Mouse (Mus musculus) Patski (cell line): ENCODE results near the gene Sdc3. TPM values are rescaled to one million over a fixed set of nuclear protein-coding genes. Genes with fewer than 3 reads are reported as not detected.

Experiments used
- ATAC-seq: fragments of 100-300 bp; one replicate; pipeline ENCODE4 v1.8.0; 2021
- CTCF ChIA-PET: fragments of 350-600 bp; sonication (Branson Sonifier 250); formaldehyde crosslinking; loops from one replicate; lab custom pipeline; 2022; ENCODE audit warnings: inconsistent platforms; lab: Charles Lee
- POLR2A ChIA-PET: fragments of 350-600 bp; sonication (Branson Sonifier 250); formaldehyde crosslinking; loops from one replicate; lab custom pipeline; 2022; ENCODE audit warnings: antibody characterized with exemption, inconsistent platforms; lab: Charles Lee
- DNase-seq: peaks from one replicate; pipeline ENCODE4 v3.0.0-alpha.2; 2011; ENCODE audit warnings: low read depth, low spot score
- H3K27me3 ChIP-seq: fragments of 371-371 bp; one replicate; pipeline ENCODE4 v1.5.1; 2021
- CTCF ChIP-seq: fragments of 100-300 bp; IDR thresholded peaks from one replicate; pipeline ENCODE4 v1.5.1; 2021
- in situ Hi-C: fragments of 300-500 bp; cut with MboI; formaldehyde crosslinking; loops from 3 replicates; pipeline ENCODE4 v1.11.1; 2018; ENCODE audit warnings: low pct_unique_long_range_greater_than_20kb, mixed read lengths
- polyA plus RNA-seq: library from polyadenylated mRNA; unstranded; gene quantifications from one replicate; pipeline ENCODE4 v1.2.3, GENCODE M21; 2021

Sdc3 gene
- polyA plus RNA-seq, 1 experiment from 2014 or later: 39.8 TPM

DNA sequence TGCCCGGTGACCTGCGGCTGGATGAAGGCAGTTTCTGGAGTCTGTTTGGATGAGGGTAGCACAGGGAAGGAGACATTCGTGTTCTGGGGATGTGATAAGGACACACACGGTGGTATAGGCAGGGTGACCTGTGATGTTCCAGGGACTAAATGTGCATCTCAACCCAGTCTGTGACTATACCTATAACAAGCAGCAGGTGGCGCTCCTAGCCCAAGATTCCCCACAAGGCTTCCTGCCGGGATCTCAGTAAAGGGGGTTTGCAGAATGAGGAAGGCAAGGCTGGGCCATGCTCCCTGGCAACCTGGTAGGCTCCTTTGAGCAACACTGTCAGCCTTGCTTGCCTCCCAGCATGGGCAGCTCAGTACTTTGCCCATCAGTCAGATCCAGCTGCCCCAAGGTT, 2.2 kb upstream of the Sdc3 start:
- ChIA-PET POLR2A (interaction anchor here (0.8 to 1.4 kb wide), 3 partner anchors 72 to 103 kb away, joined by 3 to 4 read pairs (median 3); no protein-coding TSS in a partner anchor), CTCF (interaction anchor here (1.1 to 5.1 kb wide), 8 partner anchors 13 to 102 kb away, joined by 3 to 39 read pairs (median 3); no protein-coding TSS in a partner anchor)
- in situ Hi-C loops: loop anchor here (25.0 kb wide), 1 partner anchor 1047 kb away; the partner anchor contains the start of genes Mecr and Ptpru

GRCm38 (mm10) chr4:130791811-130792375, 444 bp upstream of the Sdc3 start:
- POLR2A ChIA-PET: interaction anchor here (0.6 to 1.4 kb wide), 5 partner anchors 22 to 101 kb away, joined by 4 to 5 read pairs (median 4); no protein-coding TSS in a partner anchor
- in situ Hi-C loops: loop anchor here (25.0 kb wide), 1 partner anchor 1045 kb away; the partner anchor contains the start of genes Mecr and Ptpru
- TF ChIP-seq CTCF: no peak
- CTCF ChIA-PET: interaction anchor here (1.1 to 5.1 kb wide), 4 partner anchors 9 to 100 kb away, joined by 4 to 39 read pairs (median 14); no protein-coding TSS in a partner anchor
- DNase-seq (no peak), ATAC-seq (no peak)
- no peaks in the 10 kb centered on the region for H3K27me3 ChIP-seq

More for the DNA sequence above, 2.2 kb upstream of the Sdc3 start:
- no peak for TF ChIP-seq CTCF
- no peaks in the 10 kb centered on the region for H3K27me3 ChIP-seq
- DNase-seq (no peak), ATAC-seq (no peak)

- H3K27me3 ChIP-seq: no peaks in the 10 kb centered on the region
- CTCF ChIA-PET: interaction anchor here (1.2 to 1.4 kb wide), 2 partner anchors 81 to 100 kb away, joined by 3 to 4 read pairs; no protein-coding TSS in a partner anchor
- DNase-seq: no peak
- no peak for ATAC-seq
- POLR2A ChIA-PET: no interaction called here
- TF ChIP-seq CTCF: no peak
- in situ Hi-C loops: loop anchor here (25.0 kb wide), 1 partner anchor 1044 kb away; the partner anchor contains the start of genes Mecr and Ptpru
Observed at GRCm38 (mm10) chr4:130793180-130793501, 804 bp downstream of the Sdc3 start.

DNA sequence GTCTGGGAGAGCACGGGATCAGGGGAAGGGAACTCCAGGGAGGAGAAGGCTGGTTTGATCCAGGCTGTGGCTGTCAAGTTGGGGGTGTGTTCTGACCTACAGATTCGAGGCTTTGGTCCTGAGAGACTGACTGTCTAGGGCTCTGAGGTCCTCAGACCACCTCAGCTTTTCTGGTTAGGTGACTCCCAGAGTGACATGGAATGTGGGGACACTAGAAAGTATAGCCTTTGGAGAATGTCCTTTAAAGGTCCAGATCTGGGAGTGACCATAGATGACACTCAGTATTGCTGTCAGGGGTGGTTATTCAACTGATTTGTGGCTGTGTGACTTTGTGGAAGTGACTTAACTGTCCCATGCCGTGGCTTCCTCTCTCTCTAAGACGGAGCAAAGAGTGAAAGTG, 2.4 kb downstream of the Sdc3 start:
- H3K27me3 ChIP-seq: no peaks in the 10 kb centered on the region
- in situ Hi-C loops: loop anchor here (5.0 to 25.0 kb wide), 2 partner anchors 38 to 1043 kb away; partner anchors contain the start of genes Mecr and Ptpru
- POLR2A ChIA-PET: no interaction called here
- no peak for TF ChIP-seq CTCF
- CTCF ChIA-PET: interaction anchor here (1.1 kb wide), 1 partner anchor 84 kb away, joined by 3 read pairs; no protein-coding TSS in a partner anchor
- ATAC-seq: no peak
- no peak for DNase-seq

- in situ Hi-C loops: loop anchor here (5.0 to 25.0 kb wide), 2 partner anchors 36 to 1041 kb away; partner anchors contain the start of genes Mecr and Ptpru
- TF ChIP-seq CTCF: no peak
- POLR2A ChIA-PET: interaction anchor here (0.8 kb wide), 1 partner anchor 79 kb away, joined by 4 read pairs; no protein-coding TSS in a partner anchor
- no peak for DNase-seq
- CTCF ChIA-PET: interaction anchor here (1.0 to 1.1 kb wide), 2 partner anchors 11 to 82 kb away, joined by 3 read pairs; no protein-coding TSS in a partner anchor
- H3K27me3 ChIP-seq: no peaks in the 10 kb centered on the region
- no peak for ATAC-seq
Observed at GRCm38 (mm10) chr4:130795970-130796369, 3.6 kb downstream of the Sdc3 start.

DNA sequence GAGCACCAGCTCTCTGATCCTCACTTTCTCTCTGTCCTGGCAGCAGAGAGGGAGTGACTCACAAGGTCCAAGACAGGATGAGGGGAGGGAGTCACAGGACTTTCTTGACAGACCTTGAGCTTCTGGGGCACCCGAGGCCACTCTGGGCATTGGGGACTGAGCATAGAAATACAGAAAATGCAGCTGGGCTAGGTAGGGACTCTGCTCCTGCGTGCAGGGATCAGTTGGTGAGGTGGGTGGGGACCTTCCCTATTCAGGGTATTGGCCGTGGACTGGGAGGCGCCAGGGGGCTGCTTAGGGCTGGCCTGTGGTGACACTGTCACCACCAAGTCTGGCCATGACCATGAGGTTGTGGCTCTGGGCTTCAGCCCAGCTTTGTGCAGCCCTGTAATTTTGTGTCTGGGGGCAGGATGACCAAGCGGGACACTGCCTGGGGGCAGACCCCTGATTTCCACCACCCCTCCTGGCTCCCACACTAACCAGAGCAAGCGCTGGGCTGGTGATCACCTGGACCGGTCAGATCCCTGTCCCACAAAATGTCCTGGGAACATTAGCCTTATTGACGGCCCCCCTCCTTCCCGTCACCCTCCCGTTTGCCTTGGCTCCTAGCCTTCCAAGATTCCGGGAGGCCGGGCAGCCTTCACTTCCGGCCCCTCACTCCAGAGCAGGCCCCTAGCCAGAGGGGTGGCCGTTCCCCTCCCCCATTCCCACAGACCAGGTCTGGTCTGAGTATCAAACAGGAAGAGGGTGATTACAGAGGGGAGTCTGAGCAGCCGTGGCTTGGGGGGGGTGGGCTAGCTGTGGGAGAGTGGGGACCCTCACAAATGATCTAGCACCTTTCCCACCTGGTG, 5.1 kb downstream of the Sdc3 start:
- ATAC-seq (no peak), DNase-seq (no peak)
- POLR2A ChIA-PET: no interaction called here
- in situ Hi-C loops: loop anchor here (5.0 to 25.0 kb wide), 2 partner anchors 35 to 1040 kb away; partner anchors contain the start of genes Mecr and Ptpru
- H3K27me3 ChIP-seq: no peaks in the 10 kb centered on the region
- no peak for TF ChIP-seq CTCF
- CTCF ChIA-PET: interaction anchor here (1.1 kb wide), 1 partner anchor 94 kb away, joined by 3 read pairs; no protein-coding TSS in a partner anchor

GRCm38 (mm10) chr4:130798416-130798815, 6.1 kb downstream of the Sdc3 start:
- POLR2A ChIA-PET: no interaction called here
- ATAC-seq: no peak
- in situ Hi-C loops: loop anchor here (5.0 to 25.0 kb wide), 2 partner anchors 34 to 1039 kb away; partner anchors contain the start of genes Mecr and Ptpru

DNA sequence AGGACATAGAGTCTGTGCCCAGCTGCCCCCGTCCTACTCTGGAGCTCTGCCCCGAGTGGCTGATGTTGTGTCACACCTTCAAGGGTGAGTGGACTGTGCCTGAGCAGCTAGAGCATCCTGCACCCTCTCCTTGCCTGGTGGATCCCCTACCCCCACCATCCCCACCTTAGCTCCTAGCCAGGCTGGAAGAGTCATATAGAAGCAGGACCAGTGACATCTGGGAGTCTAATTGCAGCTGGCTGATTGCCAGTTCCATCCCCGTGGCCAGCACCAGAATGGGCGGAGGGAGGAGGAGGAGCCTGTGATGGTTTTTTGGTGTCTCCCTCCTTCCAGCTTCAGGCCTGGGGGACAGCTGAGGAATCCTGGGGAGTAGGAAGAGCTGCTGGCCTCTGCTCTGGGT, 6.8 kb downstream of the Sdc3 start:
- H3K27me3 ChIP-seq: no peaks in the 10 kb centered on the region
- no peak for ATAC-seq
- in situ Hi-C loops: loop anchor here (5.0 to 25.0 kb wide), 2 partner anchors 33 to 1038 kb away; partner anchors contain the start of genes Mecr and Ptpru
- CTCF ChIA-PET: interaction anchor here (1.6 kb wide), 1 partner anchor 93 kb away, joined by 3 read pairs; no protein-coding TSS in a partner anchor
- DNase-seq: no peak
- TF ChIP-seq CTCF: no peak
- POLR2A ChIA-PET: no interaction called here

More at GRCm38 (mm10) chr4:130798416-130798815, 6.1 kb downstream of the Sdc3 start:
- no peaks in the 10 kb centered on the region for H3K27me3 ChIP-seq
- CTCF ChIA-PET: interaction anchor here (1.6 kb wide), 1 partner anchor 94 kb away, joined by 3 read pairs; no protein-coding TSS in a partner anchor
- TF ChIP-seq CTCF: no peak
- DNase-seq: no peak

DNA sequence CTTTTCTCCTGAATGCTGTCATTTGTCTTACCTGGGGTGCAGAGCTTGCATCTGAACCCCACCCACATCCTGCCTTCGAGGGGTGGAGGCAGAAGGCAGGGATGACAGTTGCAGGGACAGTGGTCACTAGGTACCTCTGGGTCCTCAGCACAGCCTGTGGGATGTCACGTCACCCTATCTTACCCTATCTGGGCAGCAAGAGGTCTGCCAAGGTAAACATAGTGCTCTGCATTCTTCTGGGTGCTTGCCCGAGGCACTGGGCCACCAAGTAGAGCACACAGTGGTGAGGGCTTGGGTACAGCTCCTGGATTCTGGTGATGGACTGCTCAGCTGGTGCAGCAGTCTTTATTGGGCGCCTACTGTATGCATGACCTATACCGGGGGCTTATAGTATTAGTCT, 7.2 kb downstream of the Sdc3 start:
- ATAC-seq (no peak), DNase-seq (no peak)
- POLR2A ChIA-PET: no interaction called here
- CTCF ChIA-PET: interaction anchor here (1.6 kb wide), 1 partner anchor 92 kb away, joined by 3 read pairs; no protein-coding TSS in a partner anchor
- in situ Hi-C loops: loop anchor here (5.0 to 25.0 kb wide), 2 partner anchors 33 to 1038 kb away; partner anchors contain the start of genes Mecr and Ptpru
- TF ChIP-seq CTCF: no peak
- H3K27me3 ChIP-seq: no peaks in the 10 kb centered on the region

- no peak for TF ChIP-seq CTCF
- ChIA-PET POLR2A (no interaction called here), CTCF (interaction anchor here (1.6 kb wide), 1 partner anchor 92 kb away, joined by 3 read pairs; no protein-coding TSS in a partner anchor)
- no peaks in the 10 kb centered on the region for H3K27me3 ChIP-seq
- no peak for ATAC-seq
- in situ Hi-C loops: no loop called here
- DNase-seq: no peak
Observed at GRCm38 (mm10) chr4:130800147-130800546, 7.8 kb downstream of the Sdc3 start.
